Mouse (Mus musculus) MEL (cell line): ENCODE data around the gene Zmiz1. TPM values are rescaled to one million over a fixed set of nuclear protein-coding genes. Genes with fewer than 3 reads are reported as not detected.

Experiments
- DNase-seq: peaks from one replicate; pipeline ENCODE4 v3.0.0; 2011; ENCODE audit warnings: low read depth, low spot score
- H3K27ac ChIP-seq: 2 replicates; pipeline ENCODE4 v1.5.1; 2012; ENCODE audit warnings: low read depth, mild to moderate bottlenecking, control low read depth, low read length, moderate library complexity; ENCODE audit not compliant: control insufficient read depth
- H3K27me3 ChIP-seq, 2 experiments: fragments of 150-350 bp in 1 of 2; sonication (generic) in 1 of 2; 2 replicates each; pipeline ENCODE4 v1.6.1; 2012; ENCODE audit warnings: low read length in 2 of 2, mild to moderate bottlenecking in 2 of 2, improper control_type of control experiment in 1 of 2, moderate library complexity in 1 of 2; ENCODE audit not compliant: insufficient read depth in 2 of 2, control insufficient read depth in 1 of 2
- H3K36me3 ChIP-seq, 2 experiments: 2 replicates each; pipeline ENCODE4 v1.6.1; 2012 to 2014; ENCODE audit warnings: low read length in 2 of 2, improper control_type of control experiment in 1 of 2, inconsistent platforms in 1 of 2, mild to moderate bottlenecking in 1 of 2; ENCODE audit not compliant: insufficient read depth in 2 of 2, control insufficient read depth in 1 of 2
- H3K4me1 ChIP-seq, 2 experiments: fragments of 150-350 bp in 1 of 2; sonication (generic) in 1 of 2; 2 replicates each; pipeline ENCODE4 v1.6.1; 2012; ENCODE audit warnings: low read length in 2 of 2, improper control_type of control experiment in 1 of 2, mild to moderate bottlenecking in 1 of 2; ENCODE audit not compliant: insufficient read depth in 2 of 2, control insufficient read depth in 1 of 2
- H3K4me3 ChIP-seq, 2 experiments: fragments of 150-350 bp in 1 of 2; sonication (generic) in 1 of 2; 2 replicates each; pipeline ENCODE4 v1.5.1; 2012; ENCODE audit warnings: low read depth in 2 of 2, low read length in 2 of 2, mild to moderate bottlenecking in 2 of 2, moderate library complexity in 2 of 2, control low read depth in 1 of 2, improper control_type of control experiment in 1 of 2; ENCODE audit not compliant: control insufficient read depth in 1 of 2, insufficient read depth in 1 of 2
- H3K79me2 ChIP-seq: 2 replicates; pipeline ENCODE4 v1.6.1; 2012; ENCODE audit warnings: mild to moderate bottlenecking, low read length, moderate library complexity; ENCODE audit not compliant: control insufficient read depth, poor library complexity, insufficient read depth
- H3K9ac ChIP-seq: 2 replicates; pipeline ENCODE4 v1.6.1; 2012; ENCODE audit warnings: low read depth, mild to moderate bottlenecking, control low read depth, low read length, moderate library complexity; ENCODE audit not compliant: control insufficient read depth, poor library complexity, severe bottlenecking
- H3K9me3 ChIP-seq: fragments of 150-350 bp; sonication (generic); replicated peaks from 2 replicates; pipeline ENCODE4 v1.6.1; 2012; ENCODE audit warnings: mild to moderate bottlenecking, low read length, improper control_type of control experiment, moderate library complexity; ENCODE audit not compliant: insufficient read depth
- CHD1 ChIP-seq: IDR thresholded peaks from 2 replicates; pipeline ENCODE4 v1.6.1; 2012; ENCODE audit warnings: low read depth, mild to moderate bottlenecking, inconsistent platforms, low read length, improper control_type of control experiment
- CTCF ChIP-seq, 3 experiments: IDR thresholded peaks in 2 of 3; conservative IDR thresholded peaks in 1 of 3; 2 replicates each; pipeline ENCODE4 v1.5.1; 2011 to 2012; ENCODE audit warnings: low read length in 3 of 3, low read depth in 2 of 3, mild to moderate bottlenecking in 2 of 3, improper control_type of control experiment in 1 of 3, inconsistent platforms in 1 of 3, mixed read lengths in 1 of 3, moderate library complexity in 1 of 3; ENCODE audit not compliant: control insufficient read depth in 1 of 3, insufficient read depth in 1 of 3, poor library complexity in 1 of 3, severe bottlenecking in 1 of 3
- E2F4 ChIP-seq: IDR thresholded peaks from 2 replicates; pipeline ENCODE4 v1.6.1; 2011; ENCODE audit warnings: low read depth, low read length, improper control_type of control experiment, borderline replicate concordance
- ELF1 ChIP-seq: IDR thresholded peaks from 2 replicates; pipeline ENCODE4 v1.6.1; 2014; ENCODE audit warnings: low read depth, mild to moderate bottlenecking, inconsistent platforms, low read length, improper control_type of control experiment, moderate library complexity
- EP300 ChIP-seq, 2 experiments: IDR thresholded peaks; 2 replicates each; pipeline ENCODE4 v1.6.1; 2011; ENCODE audit warnings: improper control_type of control experiment in 2 of 2, low read length in 2 of 2, low read depth in 1 of 2, mild to moderate bottlenecking in 1 of 2
- ETS1 ChIP-seq: IDR thresholded peaks from 2 replicates; pipeline ENCODE4 v1.6.1; 2012; ENCODE audit warnings: low read depth, mild to moderate bottlenecking, inconsistent platforms, low read length, improper control_type of control experiment, moderate library complexity
- GATA1 ChIP-seq: IDR thresholded peaks from 2 replicates; pipeline ENCODE4 v1.6.1; 2011; ENCODE audit warnings: low read depth, low read length, improper control_type of control experiment
- HCFC1 ChIP-seq: IDR thresholded peaks from 2 replicates; pipeline ENCODE4 v1.6.1; 2012; ENCODE audit warnings: low read depth, mild to moderate bottlenecking, inconsistent platforms, low read length, improper control_type of control experiment, moderate library complexity
- MAFK ChIP-seq: IDR thresholded peaks from 2 replicates; pipeline ENCODE4 v1.6.1; 2011; ENCODE audit warnings: low read depth, mild to moderate bottlenecking, low read length, improper control_type of control experiment, borderline replicate concordance
- MAX ChIP-seq: IDR thresholded peaks from 2 replicates; pipeline ENCODE4 v1.6.1; 2011; ENCODE audit warnings: low read length, improper control_type of control experiment
- MAZ ChIP-seq: IDR thresholded peaks from 2 replicates; pipeline ENCODE4 v1.6.1; 2012; ENCODE audit warnings: low read depth, mild to moderate bottlenecking, inconsistent platforms, low read length, improper control_type of control experiment
- MXI1 ChIP-seq: IDR thresholded peaks from 2 replicates; pipeline ENCODE4 v1.6.1; 2011; ENCODE audit warnings: mild to moderate bottlenecking, low read depth, low read length, improper control_type of control experiment
- MYB ChIP-seq: IDR thresholded peaks from 2 replicates; pipeline ENCODE4 v1.6.1; 2011; ENCODE audit warnings: mild to moderate bottlenecking, low read depth, low read length, improper control_type of control experiment
- NELFE ChIP-seq: IDR thresholded peaks from 2 replicates; pipeline ENCODE4 v1.6.1; 2011; ENCODE audit warnings: low read depth, low read length, improper control_type of control experiment
- POLR2A ChIP-seq, 2 experiments: IDR thresholded peaks; 2 replicates each; pipeline ENCODE4 v1.6.1; 2011 to 2012; ENCODE audit warnings: low read length in 2 of 2, mild to moderate bottlenecking in 2 of 2, control low read depth in 1 of 2, improper control_type of control experiment in 1 of 2, low read depth in 1 of 2, moderate library complexity in 1 of 2; ENCODE audit not compliant: control insufficient read depth in 1 of 2, insufficient read depth in 1 of 2, poor library complexity in 1 of 2
- POLR2AphosphoS2 ChIP-seq: IDR thresholded peaks from 2 replicates; pipeline ENCODE4 v1.6.1; 2011; ENCODE audit warnings: low read length, improper control_type of control experiment
- POLR2AphosphoS5 ChIP-seq: IDR thresholded peaks from 2 replicates; pipeline ENCODE4 v1.6.1; 2012; ENCODE audit warnings: low read depth, borderline replicate concordance, mild to moderate bottlenecking, inconsistent platforms, low read length, moderate library complexity, mixed read lengths
- RCOR1 ChIP-seq: IDR thresholded peaks from 2 replicates; pipeline ENCODE4 v1.6.1; 2012; ENCODE audit warnings: low read depth, mild to moderate bottlenecking, inconsistent platforms, low read length, improper control_type of control experiment
- SIN3A ChIP-seq: IDR thresholded peaks from 2 replicates; pipeline ENCODE4 v1.6.1; 2012; ENCODE audit warnings: low read length, improper control_type of control experiment, inconsistent platforms
- SMC3 ChIP-seq: IDR thresholded peaks from 2 replicates; pipeline ENCODE4 v1.6.1; 2011; ENCODE audit warnings: low read depth, low read length, improper control_type of control experiment
- TBP ChIP-seq: IDR thresholded peaks from 2 replicates; pipeline ENCODE4 v1.8.0; 2011; ENCODE audit warnings: low read depth, low read length, improper control_type of control experiment
- TCF12 ChIP-seq: IDR thresholded peaks from 2 replicates; pipeline ENCODE4 v1.6.1; 2014; ENCODE audit warnings: low read depth, mild to moderate bottlenecking, inconsistent platforms, low read length, improper control_type of control experiment, moderate library complexity
- USF2 ChIP-seq, 2 experiments: IDR thresholded peaks; 2 replicates each; pipeline ENCODE4 v1.6.1; 2011 to 2012; ENCODE audit warnings: improper control_type of control experiment in 2 of 2, low read length in 2 of 2, borderline replicate concordance in 1 of 2, inconsistent platforms in 1 of 2, low read depth in 1 of 2, mild to moderate bottlenecking in 1 of 2; ENCODE audit not compliant: insufficient read depth in 1 of 2
- ZMIZ1 ChIP-seq: IDR thresholded peaks from 2 replicates; pipeline ENCODE4 v1.6.1; 2012; ENCODE audit warnings: low read depth, mild to moderate bottlenecking, inconsistent platforms, low read length, improper control_type of control experiment, moderate library complexity
- ZNF384 ChIP-seq: IDR thresholded peaks from 2 replicates; pipeline ENCODE4 v1.6.1; 2012; ENCODE audit warnings: low read depth, mild to moderate bottlenecking, inconsistent platforms, low read length, improper control_type of control experiment
- polyA plus RNA-seq, 2 experiments: library from polyadenylated mRNA; stranded (reverse) in 1 of 2; unstranded in 1 of 2; fragments of >175 nt in 1 of 2; fragments of >200 nt in 1 of 2; gene quantifications; 2 replicates each; pipeline versions ENCODE4 v1.2.1 to v1.2.4; 2012; ENCODE audit warnings: low replicate concordance in 2 of 2, low read depth in 1 of 2; ENCODE audit not compliant: insufficient read length in 2 of 2, insufficient read depth in 1 of 2, missing spikeins in 1 of 2
- total RNA-seq: library from RNA; depleted of rRNA; stranded (reverse); fragments of 300-350 nt; gene quantifications from 2 replicates; pipeline ENCODE4 v1.2.3, GENCODE M21; 2012

The Zmiz1 gene
- total and polyA plus RNA-seq, 3 experiments = 2.7 to 19.9 TPM; not detected in 1

- Histone ChIP-seq H3K4me3 (peak within 1 kb of the TSS; percentile 66 to 74), H3K36me3 (peaks cover 0 to 9% of the 10 kb centered on the region in 2 experiments; a peak in 2 of 4 replicates), H3K9me3 (no peaks in the 10 kb centered on the region), H3K4me1 (peaks cover 3 to 18% of the 10 kb centered on the region in 2 experiments; a peak in 3 of 4 replicates), H3K27me3 (no peaks in the 10 kb centered on the region), H3K79me2 (peaks cover 20% of the 10 kb centered on the region), H3K27ac (peak within 1 kb of the TSS; percentile 33), H3K9ac (peak within 1 kb of the TSS; percentile 94)
- peak; percentile 96 for DNase-seq
- TF ChIP-seq MAX = 0 out of 2 replicates have a peak, but pooled peaks have one; percentile 33
- peak; percentile 52; the same call in 1 of the 2 replicates for TF ChIP-seq TCF12
- no peak for TF ChIP-seq E2F4
- TF ChIP-seq POLR2A (IDR thresholded peaks at IDR 0.05; ENCODE audit: control insufficient read depth in 1 of 2, insufficient read depth in 1 of 2, low read depth in 1 of 2, low read length in 2 of 2, poor library complexity in 1 of 2) = peak; percentile 72 to 86; a peak in 3 of 4 replicates
- TF ChIP-seq RCOR1 = peak; percentile 69; the same call in 1 of the 2 replicates
- TF ChIP-seq ZNF384 = no peak
- peak; percentile 22; the same call in 1 of the 2 replicates for TF ChIP-seq ETS1
- TF ChIP-seq MXI1 = peak; percentile 43
- TF ChIP-seq EP300 (IDR thresholded peaks at IDR 0.05; ENCODE audit: low read depth in 1 of 2, low read length in 2 of 2) = peak in 1 of 2 experiments; percentile 14; a peak in 1 of 4 replicates
- peak; percentile 88 to 99 (median 92) for TF ChIP-seq CTCF (IDR thresholded peaks at IDR 0.05 in 2 of 3, conservative IDR thresholded peaks at IDR 0.05 in 1 of 3; ENCODE audit: control insufficient read depth in 1 of 3, insufficient read depth in 1 of 3, low read depth in 2 of 3, low read length in 3 of 3, poor library complexity in 1 of 3, severe bottlenecking in 1 of 3)
- TF ChIP-seq MAFK = no peak
- TF ChIP-seq CHD1 = no peak
- TF ChIP-seq ZMIZ1 = peak; percentile 90
- TF ChIP-seq USF2 (IDR thresholded peaks at IDR 0.05; ENCODE audit: borderline replicate concordance in 1 of 2, insufficient read depth in 1 of 2, low read depth in 1 of 2, low read length in 2 of 2) = no peak
- TF ChIP-seq POLR2AphosphoS2 = peak; percentile 72; the same call in 1 of the 2 replicates
- peak; percentile 90 for TF ChIP-seq MAZ
- peak; percentile 92 for TF ChIP-seq NELFE
- TF ChIP-seq POLR2AphosphoS5 = no peak
- TF ChIP-seq ELF1 = peak; percentile 82
- 0 out of 2 replicates have a peak, but pooled peaks have one; percentile 4 for TF ChIP-seq GATA1
- peak; percentile 35; the same call in 1 of the 2 replicates for TF ChIP-seq SMC3
- TF ChIP-seq TBP = peak; percentile 81
- peak; percentile 78 for TF ChIP-seq SIN3A
- peak; percentile 83 for TF ChIP-seq HCFC1
- TF ChIP-seq MYB = no peak
These were observed 235.0 kb downstream of the Zmiz1 start, which contains the start of gene Ppif for GRCm38 (mm10) chr14:25693888-25694568. Gene Ppif (plus strand): TSS chr14:25694154.
